Mouse (Mus musculus) MN1 (cell line): ENCODE measurements around the gene Col8a2.

ENCODE experiments used
- DNase-seq: peaks from one replicate; pipeline ENCODE4 v3.0.0-alpha.2; 2016; ENCODE audit warnings: low spot score

Gene Col8a2

DNA sequence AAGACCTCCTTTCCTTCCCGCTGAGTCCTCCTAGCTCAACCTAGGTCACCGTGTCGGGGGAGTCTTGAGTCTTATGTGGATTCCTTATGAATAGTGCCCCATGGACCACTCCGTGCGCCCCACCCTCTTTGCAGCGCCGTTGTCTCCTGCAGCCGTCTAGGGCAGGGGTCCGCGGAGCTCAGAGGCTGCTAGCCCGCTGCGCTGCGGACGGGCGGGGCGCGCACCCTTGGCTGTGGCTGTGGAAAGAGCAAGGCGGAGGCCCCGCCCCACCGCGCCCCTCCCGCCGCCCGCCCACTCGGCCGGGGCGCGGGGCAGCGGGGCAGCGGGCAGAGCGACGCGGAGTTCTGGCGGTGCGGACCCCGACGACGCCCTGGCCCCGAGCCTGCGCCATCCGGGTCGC, at the start of gene Col8a2:
Gene Col8a2 (plus strand): TSS at position 302 of the 400 bp plus-strand sequence.
- DNase-seq, result no peak

- DNase-seq, result no peak
These were observed 48.8 kb upstream of the Col8a2 start for GRCm38 (mm10) chr4:126237721-126238242.

- no peak for DNase-seq
These were observed 46.6 kb upstream of the Col8a2 start for GRCm38 (mm10) chr4:126239862-126240475.

- no peak for DNase-seq
These were observed 44.6 kb upstream of the Col8a2 start for GRCm38 (mm10) chr4:126241956-126242355.

DNA sequence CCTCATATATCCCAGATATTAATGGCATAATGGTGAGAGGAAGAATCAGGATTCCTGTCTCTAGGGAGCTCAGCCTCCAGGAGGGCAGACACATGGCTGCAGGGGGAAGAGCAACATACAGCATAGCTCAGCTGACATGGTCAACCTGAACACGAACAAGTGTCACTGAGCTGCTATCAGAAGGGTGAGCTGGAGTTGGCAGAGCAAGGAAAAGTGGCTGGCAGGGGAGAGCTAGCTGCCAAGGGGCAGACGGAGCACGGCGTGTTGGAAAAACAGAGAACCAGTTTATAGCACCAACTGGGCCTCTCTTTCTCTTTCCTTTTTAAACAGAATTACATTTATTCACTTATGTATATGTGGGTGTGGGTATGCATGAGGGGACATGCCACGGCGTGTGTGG, 44.1 kb upstream of the Col8a2 start:
- no peak for DNase-seq

DNA sequence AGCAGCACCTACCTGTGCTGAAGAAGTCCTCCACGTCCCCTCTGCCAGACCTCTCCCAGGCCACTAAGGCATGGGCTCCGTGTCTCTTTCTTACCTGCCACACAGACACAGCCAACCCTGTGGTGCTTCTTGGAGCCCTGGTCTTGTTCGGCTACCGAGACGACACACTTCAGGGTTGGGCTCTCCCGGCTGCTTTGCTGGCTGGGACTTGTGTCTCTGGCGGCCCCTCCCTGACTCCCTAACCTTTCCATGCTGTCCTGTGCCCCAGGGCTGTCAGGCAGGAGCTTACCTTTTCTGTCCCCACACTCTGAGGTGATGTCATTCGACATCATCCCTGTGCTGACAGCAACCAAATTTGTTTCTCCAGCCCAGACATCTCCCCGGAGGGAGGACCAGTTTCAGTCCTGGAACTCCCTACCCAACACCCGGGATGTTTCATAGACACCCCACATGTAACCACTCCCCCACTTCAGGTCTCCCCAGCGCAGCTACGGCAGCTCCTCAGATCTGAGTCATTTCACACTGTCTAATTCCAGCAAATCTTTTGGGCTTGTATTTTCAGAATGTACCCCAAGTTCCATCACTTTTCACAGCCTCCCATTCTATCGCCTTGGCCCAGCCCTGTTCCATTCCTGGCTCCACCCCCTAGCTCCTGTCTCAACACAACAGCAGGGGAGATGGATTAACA, 40.2 kb upstream of the Col8a2 start:
- DNase-seq, result no peak

- no peak for DNase-seq
These were observed 38.2 kb upstream of the Col8a2 start for GRCm38 (mm10) chr4:126248261-126248868.

GRCm38 (mm10) chr4:126250659-126251058, 35.9 kb upstream of the Col8a2 start:
- DNase-seq, result no peak

DNA sequence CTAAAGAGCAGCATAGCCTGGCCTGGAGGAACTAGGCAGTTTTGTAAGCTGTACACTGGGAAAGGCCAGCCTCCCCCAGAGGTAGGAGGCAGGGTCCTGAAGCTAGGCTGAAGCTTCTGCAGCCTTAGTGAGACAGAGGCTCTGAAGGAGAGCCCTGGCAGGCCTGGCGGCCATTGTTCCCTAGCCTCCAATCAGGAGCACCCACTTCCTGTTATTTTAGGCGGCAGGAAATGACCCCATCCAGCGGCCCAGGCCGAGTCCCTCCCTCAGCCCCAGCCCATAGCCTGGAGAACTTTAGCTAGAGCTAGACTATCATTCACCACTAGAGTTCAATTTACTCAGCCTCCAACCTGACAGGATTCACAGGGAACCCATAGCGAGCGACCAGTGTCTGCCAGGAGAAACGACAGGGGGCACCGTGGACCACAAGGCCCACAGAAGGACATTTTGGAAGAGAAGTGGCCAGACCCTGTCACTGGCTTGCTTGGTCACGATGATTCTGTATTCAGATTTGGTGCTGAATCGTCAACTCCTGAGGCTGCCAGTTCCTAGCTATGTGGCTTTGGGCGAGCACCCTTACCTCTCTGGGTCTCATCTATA, 34.8 kb upstream of the Col8a2 start:
- no peak for DNase-seq

DNA sequence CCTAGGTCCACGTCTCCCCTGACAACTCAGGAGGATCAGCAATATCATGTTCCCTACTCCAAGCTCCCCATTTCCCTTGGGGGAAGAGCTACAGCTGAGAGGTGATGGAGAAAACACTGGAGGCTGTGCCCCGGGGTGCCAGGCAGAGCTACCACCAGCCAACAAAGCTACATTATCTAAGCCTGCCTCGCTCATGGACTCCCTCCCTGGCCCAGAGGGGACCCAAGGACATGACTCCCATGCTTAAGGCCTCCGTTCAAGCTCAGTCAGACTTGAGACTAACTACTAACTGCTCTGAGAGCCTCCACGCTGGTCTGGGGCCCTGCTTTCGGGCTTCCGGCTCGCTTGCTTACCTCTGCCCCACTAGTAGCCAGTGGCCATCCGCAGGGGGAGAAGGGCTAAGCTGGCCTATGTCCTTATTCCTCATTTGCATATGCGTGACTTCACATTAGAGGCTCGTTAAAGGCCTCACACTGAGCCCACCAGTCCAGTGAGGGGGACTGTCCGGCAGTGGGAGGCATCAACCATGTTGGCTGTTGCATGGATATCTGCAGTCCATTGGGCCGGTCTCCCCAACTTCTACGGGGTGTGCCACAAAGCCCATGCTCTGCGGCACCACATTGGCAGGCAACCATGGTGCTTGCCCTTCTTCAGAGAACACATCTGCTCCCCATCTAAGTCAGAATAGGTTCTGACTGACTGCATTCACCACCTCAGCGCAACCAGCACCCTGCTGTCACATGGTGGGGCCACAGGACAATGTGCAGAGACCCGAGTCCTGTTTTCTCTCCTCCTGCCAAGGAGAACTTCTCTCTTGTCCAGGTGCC, 34.0 kb upstream of the Col8a2 start:
- DNase-seq, result no peak

- DNase-seq, result peak; percentile 72
These were observed 32.8 kb upstream of the Col8a2 start for GRCm38 (mm10) chr4:126253637-126254272.

DNA sequence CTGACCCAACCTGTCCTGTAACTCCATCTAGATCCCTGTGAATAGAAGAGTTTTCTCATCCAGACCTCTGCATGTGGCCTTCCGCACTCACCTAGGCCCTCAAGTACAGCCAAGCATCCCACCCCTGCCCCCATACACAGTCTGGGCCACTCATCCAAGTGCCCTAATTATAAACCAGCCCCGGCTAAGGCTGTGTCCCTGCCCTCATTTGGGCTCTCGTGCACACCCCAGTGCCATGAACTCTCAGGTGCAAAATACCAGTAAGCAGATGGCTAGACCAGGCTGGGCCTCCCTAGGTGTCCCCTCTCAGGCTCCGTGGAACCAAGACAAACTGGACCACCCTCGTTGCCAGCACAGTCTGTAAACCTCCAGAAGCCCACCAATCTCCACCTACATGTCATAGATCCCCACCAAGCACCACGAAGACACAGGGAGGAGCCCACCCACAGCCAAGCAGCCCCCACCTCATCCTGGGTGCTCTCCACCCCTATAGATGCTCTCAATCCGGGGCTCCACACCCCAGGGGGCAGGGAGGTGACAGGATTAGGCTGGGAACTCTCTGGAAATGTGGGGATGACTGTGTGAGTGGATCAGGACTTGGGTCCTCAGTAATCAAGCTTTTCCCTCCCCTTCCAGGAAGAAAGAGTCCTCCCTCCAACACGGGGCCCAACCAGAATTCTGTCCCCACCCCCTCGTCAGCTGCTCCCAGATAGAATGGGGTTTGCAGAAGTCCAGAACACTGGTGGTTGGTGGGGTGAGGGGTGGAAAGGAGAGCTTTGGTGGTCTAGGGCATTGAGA, 32.1 kb upstream of the Col8a2 start:
- DNase-seq, result peak; percentile 17

GRCm38 (mm10) chr4:126255113-126256001, 31.2 kb upstream of the Col8a2 start:
- DNase-seq, result peak; percentile 34

- peak; percentile 84 for DNase-seq
These were observed 30.3 kb upstream of the Col8a2 start, which contains the start of gene Map7d1 for GRCm38 (mm10) chr4:126256131-126256791. Map7d1 (minus strand) TSS chr4:126256343.

DNA sequence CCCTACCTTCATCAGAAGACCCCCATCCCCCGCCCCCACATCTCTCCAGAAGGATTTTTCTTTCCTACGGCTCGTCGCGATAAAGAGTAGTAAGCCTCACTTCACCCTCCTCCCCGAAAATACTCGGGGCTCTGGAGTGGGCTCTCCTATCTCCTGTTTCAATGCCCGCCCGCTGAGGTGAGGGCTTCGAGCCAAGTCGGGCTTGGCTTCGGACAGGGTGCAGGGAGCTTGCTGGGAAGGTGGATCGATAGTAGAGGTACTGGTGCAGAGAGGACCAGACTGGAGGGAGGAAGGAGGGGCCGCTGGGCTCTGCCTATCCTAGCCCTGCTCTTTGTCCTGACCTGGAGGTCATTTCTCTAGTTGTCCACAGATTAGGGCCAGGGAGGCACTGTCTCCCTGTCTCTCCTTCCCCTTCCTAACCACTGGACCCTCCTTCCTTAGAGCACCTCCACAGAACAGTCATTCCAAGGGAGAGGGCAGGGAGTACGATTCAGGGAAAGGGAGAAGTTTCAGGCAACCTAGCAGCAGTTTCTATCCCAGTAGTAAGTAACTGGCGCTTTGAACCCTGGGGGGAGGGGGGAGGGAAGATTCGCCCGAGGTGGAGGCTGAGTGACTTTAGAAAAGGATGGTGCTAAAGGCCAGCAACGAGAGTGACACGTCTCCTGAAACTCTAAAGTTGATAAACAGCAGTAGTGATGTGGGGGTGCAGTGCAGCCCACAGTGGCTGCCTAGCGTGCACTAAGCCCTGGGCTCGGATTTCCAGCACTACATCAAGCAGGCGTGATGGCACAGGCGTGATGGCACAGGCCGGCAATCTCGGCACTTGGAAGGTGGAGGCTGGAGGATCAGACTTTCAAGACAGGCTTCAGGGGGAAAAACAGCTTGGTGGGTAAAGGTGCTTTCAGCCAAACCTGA, 29.4 kb upstream of the Col8a2 start:
- peak; percentile 51 for DNase-seq

GRCm38 (mm10) chr4:126259063-126259462, 27.5 kb upstream of the Col8a2 start:
- DNase-seq, result peak; percentile 29

DNA sequence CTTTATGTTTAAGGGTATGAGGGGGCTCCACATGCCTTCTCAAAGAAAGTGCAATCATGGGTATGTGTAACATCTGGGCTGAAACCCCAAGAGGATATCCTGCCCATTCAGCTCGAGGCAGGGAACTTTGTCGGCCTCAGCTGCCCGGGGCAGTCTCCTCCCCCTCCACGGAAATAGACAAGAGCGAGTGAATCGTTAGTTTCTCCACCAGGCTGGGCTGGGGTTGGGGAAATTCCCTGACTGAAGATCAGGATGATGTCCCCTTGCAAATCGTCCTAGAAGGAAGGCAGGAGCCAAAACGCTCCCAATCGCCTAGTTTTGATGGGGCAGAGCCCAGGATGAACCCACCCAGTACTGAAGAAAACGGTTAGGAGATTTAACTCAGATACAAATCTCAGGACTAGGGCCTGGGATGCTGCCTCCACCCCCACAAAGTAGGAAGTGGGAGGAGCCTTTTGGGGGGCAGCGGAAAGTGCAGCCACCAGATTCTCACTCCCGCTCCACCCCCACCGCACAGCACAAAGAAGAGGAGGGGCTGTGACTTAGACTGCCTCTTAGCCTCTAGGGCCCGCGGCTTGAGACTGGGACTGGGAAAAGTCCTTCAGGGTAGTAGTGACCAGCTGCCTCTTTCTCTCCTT, 27.0 kb upstream of the Col8a2 start:
- peak; percentile 76 for DNase-seq
